Mouse (Mus musculus) heart, postnatal 0 days (tissue): Measurements from ENCODE around the gene Bcam. TPM values are rescaled to one million over a fixed set of nuclear protein-coding genes. Genes with fewer than 3 reads are reported as not detected.

Source experiments
- ATAC-seq: fragments of 200-750 bp; cut with Nextera tagmentation; 2 replicates; pipeline ENCODE4 v1.8.0; 2017; ENCODE audit warnings: low read depth, moderate number of reproducible peaks, moderate library complexity; ENCODE audit not compliant: insufficient read depth
- DNase-seq: peaks from one replicate; pipeline ENCODE4 v3.0.0-alpha.2; 2016; ENCODE audit warnings: low spot score
- H3K27ac ChIP-seq: fragments of 300-500 bp; sonication (generic); 2 replicates; pipeline ENCODE4 v1.5.1; 2014; ENCODE audit warnings: low read depth, mild to moderate bottlenecking
- H3K27me3 ChIP-seq: fragments of 300-500 bp; sonication (generic); 2 replicates; pipeline ENCODE4 v1.6.1; 2014; ENCODE audit warnings: low read length, mixed read lengths; ENCODE audit not compliant: control insufficient read depth, insufficient read depth
- H3K36me3 ChIP-seq: fragments of 300-500 bp; sonication (generic); replicated peaks from 2 replicates; pipeline ENCODE4 v1.6.1; 2014; ENCODE audit warnings: low read length, mixed read lengths; ENCODE audit not compliant: control insufficient read depth, insufficient read depth
- H3K4me1 ChIP-seq: fragments of 300-500 bp; sonication (generic); 2 replicates; pipeline ENCODE4 v1.6.1; 2014; ENCODE audit warnings: antibody characterized with exemption; ENCODE audit not compliant: control insufficient read depth, insufficient read depth
- H3K4me2 ChIP-seq: fragments of 300-500 bp; sonication (generic); 2 replicates; pipeline ENCODE4 v1.6.1; 2014; ENCODE audit warnings: low read depth, mild to moderate bottlenecking, low read length, moderate library complexity
- H3K4me3 ChIP-seq: fragments of 300-500 bp; sonication (generic); 2 replicates; pipeline ENCODE4 v1.5.1; 2014; ENCODE audit warnings: low read depth, low read length
- H3K9ac ChIP-seq: fragments of 300-500 bp; sonication (generic); replicated peaks from 2 replicates; pipeline ENCODE4 v1.6.1; 2014; ENCODE audit warnings: low read depth, low read length, mixed read lengths
- H3K9me3 ChIP-seq: fragments of 300-500 bp; sonication (generic); replicated peaks from 2 replicates; pipeline ENCODE4 v1.6.1; 2016; ENCODE audit warnings: low read length; ENCODE audit not compliant: control insufficient read depth
- CTCF ChIP-seq: IDR thresholded peaks from 2 replicates; pipeline ENCODE4 v1.5.1; 2016; ENCODE audit warnings: antibody characterized with exemption, control low read depth, low read depth
- EP300 ChIP-seq: IDR thresholded peaks from 2 replicates; pipeline ENCODE4 v1.6.1; 2016; ENCODE audit warnings: antibody characterized with exemption, low read depth
- WGBS: fragments of 180-500 bp; shearing (Covaris S2); extraction: QIAGEN DNeasy Blood & Tissue Kit; methylation state at CpG from one replicate; pipeline ENCODE4 v1.1.7; 2014; 5-methylcytosine and 5-hydroxymethylcytosine counted together
- polyA plus RNA-seq: library from polyadenylated mRNA; unstranded; fragments of >200 nt; fragmentation: Nextera tagmentation; extraction: Ambion mirVana; gene quantifications from 2 replicates; pipeline ENCODE4 v1.2.1, GENCODE M21; 2015
- total RNA-seq: library from RNA; depleted of rRNA; stranded (reverse); fragments of >200 nt; gene quantifications from 2 replicates; pipeline ENCODE4 v1.2.3, GENCODE M21; 2014; ENCODE audit warnings: low replicate concordance

Bcam gene
- total and polyA plus RNA-seq, 2 experiments from 2014 or later: 293 to 697 TPM

GRCm38 (mm10) chr7:19758623-19759022 is 12.2 kb downstream of the Bcam start:
- Histone ChIP-seq H3K9me3 (no peaks in the 10 kb centered on the region), H3K27ac (peak overlapping the region; percentile 85), H3K27me3 (no peaks in the 10 kb centered on the region), H3K4me2 (no peak overlapping the region), H3K4me1 (peaks cover 56% of the 10 kb centered on the region), H3K9ac (no peak overlapping the region), H3K36me3 (peaks cover 43% of the 10 kb centered on the region), H3K4me3 (no peak overlapping the region)
- DNase-seq (no peak), ATAC-seq (no peak)
- WGBS: 84% methylated on average over 13 of the region's 13 CpGs
- no peak for TF ChIP-seq CTCF
- TF ChIP-seq EP300: no peak

GRCm38 (mm10) chr7:19755851-19756786 is 14.7 kb downstream of the Bcam start:
- 4% methylated on average over 22 of the region's 24 CpGs for WGBS
- peak overlapping the region; percentile 6; the same call in 1 of the 2 replicates for H3K4me3 ChIP-seq

GRCm38 (mm10) chr7:19755008-19755407 is 15.8 kb downstream of the Bcam start:
- peaks cover 18% of the 10 kb centered on the region for H3K36me3 ChIP-seq
- H3K9ac ChIP-seq: no peak overlapping the region
- no peak for ATAC-seq
- TF ChIP-seq CTCF (peak; percentile 18; the same call in 1 of the 2 replicates), EP300 (no peak)
- DNase-seq: no peak
- peak overlapping the region; percentile 97 for H3K27ac ChIP-seq
- 69% methylated on average over 2 of the region's 2 CpGs for WGBS
- no peak overlapping the region for H3K4me3 ChIP-seq
- peaks cover 54% of the 10 kb centered on the region for H3K4me1 ChIP-seq
- H3K9me3 ChIP-seq: no peaks in the 10 kb centered on the region
- H3K27me3 ChIP-seq: no peaks in the 10 kb centered on the region
- H3K4me2 ChIP-seq: no peak overlapping the region

More at GRCm38 (mm10) chr7:19755851-19756786, 14.7 kb downstream of the Bcam start:
- TF ChIP-seq CTCF (no peak), EP300 (peak; percentile 85; the same call in 1 of the 2 replicates)
- DNase-seq (peak; percentile 95), ATAC-seq (peak; percentile 89)
- peak overlapping the region; percentile 29; the same call in 1 of the 2 replicates for H3K9ac ChIP-seq
- no peaks in the 10 kb centered on the region for H3K9me3 ChIP-seq
- H3K36me3 ChIP-seq: peaks cover 22% of the 10 kb centered on the region
- H3K4me2 ChIP-seq: peak overlapping the region; percentile 44
- H3K4me1 ChIP-seq: peaks cover 56% of the 10 kb centered on the region
- no peaks in the 10 kb centered on the region for H3K27me3 ChIP-seq
- H3K27ac ChIP-seq: peak overlapping the region; percentile 97

GRCm38 (mm10) chr7:19754065-19754464 is 16.8 kb downstream of the Bcam start:
- Histone ChIP-seq H3K27me3 (no peaks in the 10 kb centered on the region), H3K9me3 (no peaks in the 10 kb centered on the region), H3K27ac (peak overlapping the region; percentile 97), H3K4me2 (no peak overlapping the region), H3K4me1 (peaks cover 47% of the 10 kb centered on the region), H3K36me3 (peaks cover 15% of the 10 kb centered on the region), H3K9ac (no peak overlapping the region), H3K4me3 (no peak overlapping the region)
- no peak for TF ChIP-seq CTCF
- no peak for TF ChIP-seq EP300
- no peak for DNase-seq
- 59% methylated on average over 1 of the region's 1 CpGs for WGBS
- ATAC-seq: no peak

- Histone ChIP-seq H3K4me1 (peaks cover 50% of the 10 kb centered on the region), H3K9me3 (no peaks in the 10 kb centered on the region), H3K4me3 (no peak overlapping the region), H3K36me3 (peaks cover 10% of the 10 kb centered on the region), H3K27me3 (no peaks in the 10 kb centered on the region), H3K4me2 (no peak overlapping the region), H3K27ac (peak overlapping the region; percentile 97), H3K9ac (no peak overlapping the region)
- peak; percentile 45 for DNase-seq
- WGBS: 29% methylated on average over 7 of the region's 7 CpGs
- TF ChIP-seq CTCF (no peak; the same call in 1 of the 2 replicates), EP300 (no peak)
- ATAC-seq: no peak
Measured at GRCm38 (mm10) chr7:19753587-19753986, 17.2 kb downstream of the Bcam start.
